Mouse (Mus musculus) megakaryocyte, embryonic 14.5 days (primary cell): ENCODE measurements at regions not wholly inside any gene's neighbourhood (a gene's known extent, or its start where the extent isn't known, plus 50 kb on each side); places are given as distances from the start of the nearest gene placed in this dataset.

Experiments used
- H3K27me3 ChIP-seq: replicated peaks from 2 replicates; pipeline ENCODE3; 2012; ENCODE audit warnings: inconsistent platforms
- H3K36me3 ChIP-seq: replicated peaks from 2 replicates; pipeline ENCODE3; 2012; ENCODE audit warnings: low read length, inconsistent platforms, mixed read lengths
- H3K4me1 ChIP-seq: 2 replicates; pipeline ENCODE4 v1.6.1; 2012; ENCODE audit warnings: inconsistent platforms
- H3K4me3 ChIP-seq: replicated peaks from 2 replicates; pipeline ENCODE3; 2012; ENCODE audit warnings: moderate library complexity, mild to moderate bottlenecking, inconsistent platforms
- H3K9me3 ChIP-seq: 2 replicates; pipeline ENCODE4 v1.6.1; 2012; ENCODE audit warnings: inconsistent platforms
- FLI1 ChIP-seq: IDR thresholded peaks from 2 replicates; pipeline ENCODE4 v1.6.1; 2012; ENCODE audit warnings: low read length, inconsistent platforms, mixed read lengths
- GATA1 ChIP-seq: IDR thresholded peaks from 3 replicates; pipeline ENCODE4 v1.6.1; 2012; ENCODE audit warnings: mixed read lengths, low read length, inconsistent platforms, borderline replicate concordance

DNA sequence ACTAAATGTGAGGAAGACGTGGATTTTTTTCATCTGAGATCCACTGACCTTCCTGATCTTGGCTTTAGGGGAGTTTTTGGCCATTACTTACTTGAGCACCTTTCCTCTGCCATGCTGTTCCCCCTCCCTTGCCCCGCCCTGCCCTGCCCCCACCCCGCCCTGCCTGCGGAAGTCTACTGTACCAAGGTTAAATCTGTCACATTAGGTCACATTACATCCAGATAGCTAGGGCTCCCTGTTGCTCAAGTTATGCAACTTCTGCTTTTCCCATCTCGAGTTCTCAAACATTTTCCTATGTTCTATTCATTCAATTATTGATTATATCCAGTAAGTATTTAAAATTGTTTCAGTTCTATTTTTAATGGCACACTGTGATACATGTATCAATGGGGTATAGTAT, 144.7 kb upstream of the Cnot2 start:
- Histone ChIP-seq H3K36me3 (no peaks in the 10 kb centered on the region), H3K9me3 (peaks cover 42% of the 10 kb centered on the region), H3K4me1 (no peaks in the 10 kb centered on the region), H3K4me3 (no peak overlapping the region), H3K27me3 (no peaks in the 10 kb centered on the region)
- no peak for TF ChIP-seq GATA1
- no peak for TF ChIP-seq FLI1

DNA sequence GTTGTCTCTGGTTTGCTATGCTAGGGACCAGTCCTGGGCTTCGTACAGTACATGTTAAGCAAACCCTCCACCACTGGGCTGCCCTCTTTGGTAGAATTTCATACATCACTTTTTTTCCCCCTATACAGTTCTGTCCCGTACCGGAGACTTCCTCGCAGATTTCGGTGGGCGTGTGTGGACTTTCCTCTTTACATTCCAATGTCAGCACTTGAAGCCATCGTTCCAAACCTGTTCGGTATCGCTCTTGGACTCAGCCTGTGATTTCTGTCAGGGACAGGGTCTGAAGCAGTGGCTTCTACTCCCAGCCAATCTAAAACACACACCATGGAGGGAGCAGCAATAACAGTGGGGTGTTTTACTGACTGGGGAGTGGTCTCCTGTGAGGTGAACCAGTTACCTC, 140.7 kb upstream of the Cnot2 start:
- no peak overlapping the region for H3K4me3 ChIP-seq
- no peak for TF ChIP-seq GATA1
- TF ChIP-seq FLI1, result no peak
- H3K36me3 ChIP-seq, result no peaks in the 10 kb centered on the region
- peaks cover 23% of the 10 kb centered on the region for H3K9me3 ChIP-seq
- no peaks in the 10 kb centered on the region for H3K4me1 ChIP-seq
- H3K27me3 ChIP-seq, result no peaks in the 10 kb centered on the region

DNA sequence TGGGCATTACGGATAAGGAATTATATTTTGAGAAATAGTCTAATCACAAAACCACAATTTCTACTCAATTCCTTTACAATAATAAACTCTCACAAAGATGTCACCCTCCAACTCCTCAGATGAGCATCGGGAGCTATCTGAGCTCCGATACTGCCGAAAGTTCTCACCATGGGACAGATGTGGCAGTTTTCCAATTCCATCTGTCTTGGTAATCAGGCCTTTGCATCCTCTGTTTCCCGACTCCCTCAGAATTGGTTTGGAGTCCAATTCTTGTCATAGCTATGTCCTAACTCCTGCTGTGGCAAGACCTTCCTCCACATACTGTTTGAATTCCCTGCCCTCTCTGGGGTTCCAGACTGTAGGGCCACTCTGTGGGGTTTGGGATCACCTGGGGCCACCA, 138.3 kb upstream of the Cnot2 start:
- no peaks in the 10 kb centered on the region for H3K36me3 ChIP-seq
- peaks cover 17% of the 10 kb centered on the region for H3K9me3 ChIP-seq
- no peaks in the 10 kb centered on the region for H3K4me1 ChIP-seq
- no peak for TF ChIP-seq GATA1
- no peak for TF ChIP-seq FLI1
- H3K4me3 ChIP-seq, result no peak overlapping the region
- H3K27me3 ChIP-seq, result no peaks in the 10 kb centered on the region

DNA sequence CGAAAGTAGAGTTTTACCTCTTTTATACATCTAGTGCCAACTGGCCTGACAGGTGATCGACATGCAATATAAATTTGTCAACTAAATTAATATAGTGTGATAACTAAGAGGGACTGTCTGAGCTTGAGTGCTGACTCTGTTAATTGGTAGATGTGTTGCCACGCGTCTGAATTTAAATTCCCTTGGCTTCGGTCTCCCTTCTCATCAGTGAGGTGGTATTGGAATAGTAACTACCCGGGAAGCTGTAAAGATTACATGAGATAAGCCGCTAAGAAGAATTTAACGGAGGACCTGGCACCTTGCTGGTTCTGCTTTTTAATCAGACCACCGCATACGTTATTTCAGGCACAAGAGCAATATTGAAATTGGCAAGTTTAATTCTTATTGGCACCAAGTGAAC, 136.7 kb upstream of the Cnot2 start:
- no peaks in the 10 kb centered on the region for H3K4me1 ChIP-seq
- TF ChIP-seq FLI1 (no peak), GATA1 (no peak)
- no peaks in the 10 kb centered on the region for H3K36me3 ChIP-seq
- H3K4me3 ChIP-seq, result no peak overlapping the region
- no peaks in the 10 kb centered on the region for H3K27me3 ChIP-seq
- H3K9me3 ChIP-seq, result peaks cover 21% of the 10 kb centered on the region

DNA sequence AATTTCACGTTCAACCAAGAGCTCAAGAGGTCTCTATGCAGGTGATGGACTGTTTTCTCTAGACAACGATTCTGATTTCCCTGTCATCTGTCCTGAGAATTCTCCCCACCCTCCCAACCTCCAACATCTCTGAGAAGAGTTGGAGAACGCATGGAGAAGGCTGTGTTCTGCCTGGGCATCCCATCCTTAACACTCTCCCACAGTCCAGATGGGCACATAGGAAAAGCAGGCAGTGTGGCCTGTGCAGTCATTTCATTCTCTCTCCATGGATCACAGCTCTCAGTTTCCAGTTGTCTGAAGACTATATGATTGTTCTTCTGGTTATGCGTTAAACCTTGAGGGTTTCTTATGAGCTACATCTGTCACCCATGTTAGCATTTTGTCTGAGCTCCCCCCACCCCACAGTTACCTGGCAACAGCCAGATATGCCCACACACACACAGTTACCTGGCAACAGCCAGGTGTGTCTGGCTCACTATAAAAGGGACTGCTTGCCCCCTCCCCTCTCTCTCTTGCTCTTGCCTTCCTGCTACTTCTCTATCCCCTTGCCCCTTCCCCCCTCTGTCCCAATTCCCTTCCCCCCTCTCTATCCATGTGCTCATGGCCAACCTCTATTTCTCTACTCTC, 135.8 kb upstream of the Cnot2 start:
- TF ChIP-seq FLI1 (no peak), GATA1 (no peak)
- no peaks in the 10 kb centered on the region for H3K27me3 ChIP-seq
- H3K4me3 ChIP-seq, result no peak overlapping the region
- peaks cover 22% of the 10 kb centered on the region for H3K9me3 ChIP-seq
- no peaks in the 10 kb centered on the region for H3K36me3 ChIP-seq
- H3K4me1 ChIP-seq, result no peaks in the 10 kb centered on the region

DNA sequence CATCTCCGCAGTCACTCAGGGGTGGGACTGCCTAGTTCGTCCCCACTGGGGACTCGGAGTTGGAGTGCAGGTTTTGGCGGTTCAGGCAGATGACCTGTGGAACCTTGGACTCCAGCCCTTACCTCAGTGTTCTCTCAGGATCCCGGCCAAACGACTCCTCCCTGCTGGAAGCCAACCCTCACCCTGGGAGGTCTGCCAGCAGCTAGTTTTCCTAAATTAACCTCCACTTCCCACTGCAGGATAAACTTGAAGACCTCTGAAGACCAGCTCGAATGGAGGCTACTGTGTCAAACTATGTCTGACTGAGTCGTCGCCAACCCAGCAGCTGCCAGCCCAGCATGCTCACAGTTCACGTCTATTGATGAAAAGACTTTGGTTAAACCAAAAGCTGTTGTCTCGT, 132.1 kb upstream of the Cnot2 start:
- peaks cover 36% of the 10 kb centered on the region for H3K9me3 ChIP-seq
- H3K4me1 ChIP-seq, result no peaks in the 10 kb centered on the region
- H3K4me3 ChIP-seq, result no peak overlapping the region
- no peaks in the 10 kb centered on the region for H3K36me3 ChIP-seq
- no peaks in the 10 kb centered on the region for H3K27me3 ChIP-seq
- TF ChIP-seq GATA1 (no peak), FLI1 (no peak)

DNA sequence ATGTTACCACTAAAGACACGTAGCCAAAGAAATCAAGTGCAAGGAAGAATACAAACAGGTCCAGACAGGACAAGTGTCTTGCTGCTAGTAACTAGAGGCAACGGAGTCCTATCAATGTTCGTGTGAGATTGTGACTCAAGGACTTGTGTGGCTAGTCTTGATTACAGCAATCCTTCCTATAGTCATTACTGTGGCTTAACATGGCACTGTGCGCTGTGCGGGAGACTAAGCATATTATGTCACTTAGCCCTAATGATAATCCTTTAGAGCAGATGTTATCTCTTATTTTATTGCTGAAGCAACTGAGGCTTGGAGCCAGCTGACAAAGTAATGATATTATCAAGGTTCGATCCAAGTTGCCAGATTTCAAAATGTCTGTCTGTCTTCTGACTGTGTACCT, 125.7 kb upstream of the Cnot2 start:
- Histone ChIP-seq H3K9me3 (peaks cover 14% of the 10 kb centered on the region), H3K27me3 (no peaks in the 10 kb centered on the region), H3K4me3 (no peak overlapping the region), H3K36me3 (no peaks in the 10 kb centered on the region), H3K4me1 (no peaks in the 10 kb centered on the region)
- TF ChIP-seq GATA1, result no peak
- TF ChIP-seq FLI1, result no peak

DNA sequence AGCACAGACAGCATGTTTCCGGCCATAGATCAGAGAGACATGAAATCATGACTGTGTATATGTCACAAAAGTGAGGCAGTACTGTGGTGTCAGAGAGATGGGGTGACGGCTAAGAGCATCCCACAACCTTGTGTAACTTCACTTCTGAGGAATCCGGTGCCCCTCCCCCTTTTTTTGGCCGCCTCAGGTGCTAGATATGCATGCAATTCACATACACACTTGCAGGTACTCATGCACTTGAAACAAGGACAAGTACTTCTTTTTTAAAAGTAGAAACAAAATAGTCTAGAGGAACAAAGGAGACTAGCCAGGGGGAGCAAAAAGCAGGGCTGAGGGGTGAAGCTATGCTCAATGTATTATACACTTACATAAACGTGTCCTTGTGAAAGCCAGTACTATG, 120.0 kb upstream of the Cnot2 start:
- Histone ChIP-seq H3K4me1 (no peaks in the 10 kb centered on the region), H3K27me3 (no peaks in the 10 kb centered on the region), H3K36me3 (no peaks in the 10 kb centered on the region), H3K4me3 (no peak overlapping the region), H3K9me3 (peaks cover 2% of the 10 kb centered on the region; the same call in 1 of the 2 replicates)
- no peak for TF ChIP-seq GATA1

DNA sequence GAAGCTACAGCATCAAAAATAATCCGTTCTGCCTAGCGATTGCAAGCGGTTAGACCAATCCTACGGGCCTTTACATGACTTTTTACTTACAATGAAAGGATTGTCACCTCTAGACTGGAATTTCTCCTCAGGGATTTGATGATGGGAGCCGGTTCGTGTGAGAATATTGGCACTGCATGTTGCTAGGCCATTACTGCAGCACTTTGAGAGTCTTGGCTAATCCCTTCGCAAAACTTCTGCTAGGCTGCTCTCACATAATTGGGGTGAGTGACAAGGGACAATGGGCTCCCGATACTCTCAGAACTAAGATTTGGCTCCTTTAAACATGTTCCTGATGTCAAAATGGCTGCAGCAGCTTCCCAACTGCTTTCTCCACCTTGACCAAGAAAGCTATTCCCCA, 118.4 kb upstream of the Cnot2 start:
- H3K4me1 ChIP-seq, result no peaks in the 10 kb centered on the region
- H3K27me3 ChIP-seq, result no peaks in the 10 kb centered on the region
- H3K36me3 ChIP-seq, result no peaks in the 10 kb centered on the region
- H3K9me3 ChIP-seq, result peaks cover 6% of the 10 kb centered on the region
- H3K4me3 ChIP-seq, result no peak overlapping the region
- no peak for TF ChIP-seq GATA1
- TF ChIP-seq FLI1, result no peak

DNA sequence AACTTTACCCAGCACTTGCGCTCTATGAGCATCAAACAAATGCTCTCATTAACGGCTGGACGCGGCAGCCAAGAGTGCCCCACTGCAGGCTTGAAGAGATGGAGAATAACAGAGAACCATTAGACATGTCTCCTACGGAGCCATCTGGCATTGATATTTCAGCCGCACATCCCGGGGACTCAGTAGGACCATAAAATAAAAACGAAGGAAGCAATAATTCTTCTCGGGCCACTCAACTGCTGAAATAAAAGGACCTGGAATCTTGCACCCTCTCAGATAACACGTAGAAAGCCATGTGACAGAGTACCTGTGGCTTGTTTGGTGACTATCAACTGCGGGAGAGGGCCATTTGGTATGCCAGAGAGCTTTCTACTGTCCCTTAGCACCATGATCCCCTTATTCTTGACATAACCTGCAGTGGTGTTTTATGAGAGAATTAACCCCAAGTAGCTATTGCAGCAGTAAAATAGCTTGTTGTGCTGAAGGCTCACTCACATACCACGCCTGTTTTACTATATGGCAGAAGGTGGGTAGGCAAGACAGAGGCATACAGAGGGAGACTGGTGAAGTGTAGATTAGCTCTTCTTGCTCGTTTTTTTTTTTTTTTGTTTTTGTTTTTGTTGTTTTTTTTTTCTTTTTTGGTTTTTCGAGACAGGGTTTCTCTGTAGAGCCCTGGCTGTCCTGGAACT, 116.5 kb upstream of the Cnot2 start:
- Histone ChIP-seq H3K4me1 (peaks cover 4% of the 10 kb centered on the region; the same call in 1 of the 2 replicates), H3K9me3 (peaks cover 9% of the 10 kb centered on the region), H3K36me3 (no peaks in the 10 kb centered on the region), H3K27me3 (no peaks in the 10 kb centered on the region), H3K4me3 (no peak overlapping the region)
- TF ChIP-seq GATA1 (no peak), FLI1 (no peak)
